Mouse (Mus musculus): ENCODE measurements around the gene Zcchc8.

Gene Zcchc8

DNA sequence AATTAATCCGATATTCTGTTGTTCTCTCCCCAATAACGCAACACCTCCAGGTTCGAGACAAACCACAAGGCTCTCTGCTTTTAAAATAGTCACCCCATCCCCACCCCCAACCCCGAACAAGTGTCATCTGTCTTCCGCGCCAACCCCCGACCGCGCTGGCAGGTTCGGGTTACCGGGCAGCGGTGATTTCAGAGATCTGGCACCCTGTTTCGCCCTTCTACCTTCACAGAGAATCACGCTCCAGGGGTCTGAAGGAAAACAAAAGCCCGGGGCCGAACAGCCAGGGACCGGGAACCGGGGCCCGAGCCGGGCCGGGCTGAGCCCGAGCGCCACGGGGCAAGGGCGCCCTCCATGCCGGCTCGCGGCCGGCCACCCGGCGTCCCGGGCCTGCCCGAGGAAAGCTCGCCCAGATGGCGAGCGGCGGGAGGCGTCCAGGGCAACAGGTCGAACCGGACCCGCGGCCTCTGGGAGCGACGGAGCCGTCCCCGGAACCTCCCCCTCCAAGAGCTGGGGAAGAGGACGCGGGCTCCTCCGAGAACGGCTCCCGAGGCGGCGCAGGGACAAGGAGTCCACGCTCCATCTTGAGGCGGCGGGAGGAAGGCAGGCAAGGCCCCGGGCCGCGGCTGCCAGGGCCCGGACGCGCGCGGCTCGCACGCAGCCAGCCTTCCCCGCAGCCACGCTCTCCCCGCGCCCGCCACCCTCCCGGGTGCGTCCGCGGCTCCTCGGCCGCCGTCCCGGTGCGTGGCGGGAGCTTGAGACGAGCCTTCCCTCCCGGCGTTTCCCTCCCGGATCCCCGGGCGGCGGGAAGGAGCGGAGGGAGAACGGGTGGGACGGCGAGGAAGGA, 37.3 kb downstream of the Zcchc8 start:
- DNase-seq (ENCODE audit: extremely low read depth, low read depth), result no peak

DNA sequence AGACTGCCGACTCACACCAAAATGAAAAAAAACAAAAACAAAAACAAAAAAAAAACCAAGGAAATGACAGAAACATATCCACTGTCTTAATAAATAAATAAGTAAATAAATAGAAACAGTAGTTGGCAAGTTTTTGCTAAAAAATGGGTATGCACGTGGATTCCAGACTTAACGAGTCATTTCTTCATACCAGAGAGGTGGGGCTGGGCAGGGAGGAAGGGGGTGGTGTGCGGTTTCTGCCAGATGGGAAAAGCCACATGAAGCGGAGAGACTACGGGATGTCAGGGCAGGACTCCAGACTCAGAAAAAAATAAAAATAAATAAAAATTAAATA, 37.9 kb downstream of the Zcchc8 start:
- no peak for DNase-seq (ENCODE audit: extremely low read depth, low read depth)

DNA sequence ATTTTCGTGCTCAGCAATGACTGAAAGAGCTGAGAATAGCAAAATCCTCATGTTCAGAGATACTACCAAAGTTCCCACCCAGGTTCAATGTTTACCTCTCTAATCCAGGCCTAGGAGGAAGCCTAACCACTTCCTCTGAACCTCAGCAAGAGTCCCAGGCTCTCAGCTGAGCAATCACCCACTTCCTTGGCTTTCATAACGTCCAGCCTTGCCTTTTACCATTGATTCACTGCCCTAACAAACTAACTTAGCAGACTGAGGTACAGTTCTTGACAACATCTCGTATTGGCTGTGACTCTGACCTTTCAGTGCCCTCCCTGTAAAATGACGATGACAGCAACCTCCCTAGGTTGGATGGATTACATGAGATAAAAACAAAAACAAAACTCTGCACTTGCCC, 38.5 kb downstream of the Zcchc8 start:
- no peak for DNase-seq (ENCODE audit: extremely low read depth, low read depth)

DNA sequence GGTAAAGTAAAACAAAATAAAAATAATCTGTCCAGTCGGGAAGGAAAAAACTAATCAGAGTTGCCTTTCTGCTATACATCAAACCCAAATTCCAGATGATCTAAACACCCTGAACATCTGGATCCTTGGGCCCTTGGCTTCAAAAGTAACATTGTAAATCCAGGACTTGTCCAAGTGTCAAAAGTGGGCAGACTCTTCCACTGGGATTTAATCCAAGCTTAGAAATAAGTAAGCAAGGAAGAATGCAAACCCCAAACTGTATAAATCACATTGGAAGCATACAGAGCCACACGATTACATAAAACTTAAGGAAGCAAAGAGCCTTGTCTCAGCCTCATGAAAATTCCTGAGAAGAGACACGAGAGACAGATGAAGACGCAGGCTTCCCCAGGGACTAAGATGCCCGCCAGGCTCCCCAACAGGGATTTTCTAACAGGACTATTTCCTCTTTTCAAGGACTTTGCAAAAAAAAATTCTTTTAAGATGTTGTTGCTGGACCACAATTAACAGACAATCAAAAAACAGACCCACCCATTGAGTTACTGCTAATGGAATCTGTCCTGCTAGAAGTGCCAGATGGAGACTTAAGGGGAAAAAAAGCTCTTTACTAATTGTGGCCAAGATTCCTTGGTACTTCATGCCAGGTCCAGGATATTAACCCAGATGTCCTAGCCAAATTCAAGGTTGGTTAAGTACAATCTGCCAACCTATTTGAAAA, 41.2 kb downstream of the Zcchc8 start:
- no peak for DNase-seq (ENCODE audit: extremely low read depth, low read depth)

DNA sequence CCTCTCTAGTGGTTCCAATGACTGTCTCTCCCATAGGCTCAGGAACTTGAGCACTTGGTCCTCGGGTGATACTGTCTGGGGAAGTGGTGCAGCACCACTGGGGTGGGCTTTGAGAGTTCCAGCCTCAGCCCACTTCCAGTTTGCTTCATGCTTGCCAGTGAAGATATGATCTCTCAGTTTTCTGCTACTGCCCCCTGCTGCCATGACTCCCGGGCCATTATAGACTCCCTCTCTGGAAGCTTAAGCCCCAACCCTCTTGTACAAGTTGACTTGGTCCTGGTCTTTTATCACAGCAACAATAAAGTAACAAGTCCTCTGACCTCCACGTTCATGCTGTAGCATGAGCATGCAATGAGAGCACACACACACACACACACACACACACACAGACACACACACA, 41.8 kb downstream of the Zcchc8 start:
- no peak for DNase-seq (ENCODE audit: extremely low read depth, low read depth)

DNA sequence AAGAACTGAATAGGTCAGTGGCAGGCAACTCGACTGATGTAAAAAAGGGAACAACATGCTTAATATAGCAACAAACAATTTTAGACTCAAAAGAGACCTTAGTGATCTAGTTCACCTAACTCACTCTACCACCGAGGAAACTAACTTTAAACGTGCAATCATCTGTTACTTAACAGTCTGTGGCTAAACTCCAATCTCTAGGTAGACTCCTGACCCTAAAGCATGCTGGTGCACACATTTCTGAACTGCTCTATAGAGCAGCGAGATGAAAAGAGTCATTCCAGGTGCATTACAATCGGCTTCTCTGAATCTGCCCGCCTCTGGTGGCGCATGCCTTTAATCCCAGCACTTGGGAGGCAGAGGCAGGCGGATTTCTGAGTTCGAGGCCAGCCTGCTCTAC, 45.2 kb downstream of the Zcchc8 start:
- no peak for DNase-seq (ENCODE audit: extremely low read depth, low read depth)

DNA sequence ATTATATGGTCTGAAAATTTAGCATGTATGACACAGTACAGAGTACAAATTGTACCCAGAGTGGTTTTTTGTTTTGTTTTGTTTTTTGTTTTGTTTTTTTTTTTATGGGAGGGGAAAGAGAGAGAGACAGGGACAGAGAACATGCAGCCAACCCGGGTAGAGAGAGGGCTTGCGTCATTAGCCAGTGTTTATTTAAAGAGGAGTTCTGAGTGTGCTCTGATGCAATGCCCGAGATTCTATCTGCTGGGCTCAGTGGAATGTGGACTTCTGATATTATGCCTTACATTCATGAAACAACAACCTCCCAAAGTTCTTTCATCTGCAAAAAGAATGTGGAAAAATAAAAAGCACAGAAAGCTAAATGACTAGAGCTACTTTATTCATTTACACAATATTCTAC, 45.7 kb downstream of the Zcchc8 start:
- DNase-seq (ENCODE audit: extremely low read depth, low read depth), result no peak

DNA sequence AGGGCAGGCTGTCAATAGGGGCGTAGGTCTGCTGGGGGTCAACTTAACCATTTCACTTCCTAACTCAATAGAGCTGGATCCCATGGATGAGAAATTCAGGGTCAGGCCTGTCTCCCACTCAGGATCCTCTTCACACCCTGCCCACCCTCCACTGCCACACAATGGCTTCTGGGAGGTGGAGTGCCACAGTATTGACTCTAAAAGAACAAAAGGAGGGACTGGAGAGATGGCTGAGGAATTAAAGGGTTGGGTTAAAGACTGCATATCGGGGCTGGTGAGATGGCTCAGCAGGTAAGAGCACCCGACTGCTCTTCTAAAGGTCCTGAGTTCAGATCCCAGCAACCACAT, 49.5 kb downstream of the Zcchc8 start:
- DNase-seq (ENCODE audit: extremely low read depth, low read depth), result no peak

DNA sequence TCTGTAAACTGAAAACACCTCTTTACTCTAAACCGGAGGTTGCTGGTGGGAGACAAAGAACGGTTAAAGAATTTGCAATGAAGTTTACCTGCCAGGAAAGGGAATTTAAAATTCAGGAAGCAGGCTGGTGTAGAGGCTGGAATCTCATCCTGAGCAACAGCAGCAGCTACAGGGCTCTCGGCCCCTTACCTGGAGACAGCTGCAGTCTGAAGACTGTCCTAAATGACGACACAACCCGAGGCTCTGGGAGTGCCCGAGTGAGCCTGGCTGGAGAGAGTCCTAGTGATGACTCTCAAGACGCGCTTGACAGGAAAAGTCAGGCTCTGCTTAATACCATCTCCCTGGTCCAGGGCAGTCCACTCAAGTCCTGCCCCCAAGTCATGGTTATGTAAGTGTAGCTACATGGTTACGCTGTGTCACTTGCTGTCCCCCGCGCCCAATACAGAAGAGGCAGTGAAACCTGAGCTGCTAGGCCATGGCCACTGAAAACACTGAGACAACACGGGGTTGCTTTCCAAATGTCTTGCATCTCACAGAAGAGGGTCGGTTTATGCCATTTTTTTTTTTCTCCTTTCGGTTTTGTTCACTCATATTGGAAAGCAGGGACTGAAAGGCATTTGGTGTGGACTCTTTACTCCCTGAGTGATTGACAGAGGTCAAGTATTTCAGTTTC, 50.0 kb downstream of the Zcchc8 start:
- DNase-seq (ENCODE audit: extremely low read depth, low read depth), result no peak

DNA sequence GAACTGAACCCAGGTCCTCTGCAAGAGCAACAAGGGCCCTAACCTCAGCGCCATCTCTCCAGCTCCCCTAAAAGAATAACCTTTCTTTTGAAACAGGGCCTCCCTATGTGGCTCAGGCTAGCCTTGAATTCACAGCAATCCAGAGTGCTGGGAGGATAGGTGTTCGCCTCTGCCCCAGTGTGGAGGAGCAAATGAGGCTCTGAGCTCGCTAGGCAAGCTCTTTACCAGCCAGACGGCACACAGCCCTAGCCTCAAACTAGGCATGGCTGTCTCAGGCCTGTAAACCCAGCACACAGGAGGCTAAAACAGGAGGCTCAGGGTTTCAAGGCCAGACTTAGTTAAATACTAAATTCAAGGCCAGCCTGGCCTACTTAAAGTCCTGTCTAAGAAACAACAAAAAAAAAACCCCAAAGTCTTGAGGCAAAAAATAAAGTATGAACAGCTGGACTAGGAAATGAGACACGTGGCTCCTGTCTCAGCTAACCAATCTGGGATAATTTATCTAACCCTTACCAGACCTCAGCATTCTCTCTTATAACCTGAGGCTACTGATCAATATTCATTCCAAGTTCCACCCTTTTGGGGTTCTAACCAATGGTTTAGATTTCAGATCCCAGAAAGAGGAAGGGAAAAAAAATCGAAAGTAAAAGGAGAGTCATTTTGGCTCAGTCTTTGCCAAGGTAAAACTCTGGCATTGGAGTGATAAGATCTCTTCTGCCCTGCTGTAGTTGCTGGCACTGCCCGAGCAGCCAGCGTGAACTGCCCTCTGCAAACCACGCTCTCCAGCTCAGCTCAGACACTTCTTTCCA, 50.7 kb downstream of the Zcchc8 start:
- no peak for DNase-seq (ENCODE audit: extremely low read depth, low read depth)

DNA sequence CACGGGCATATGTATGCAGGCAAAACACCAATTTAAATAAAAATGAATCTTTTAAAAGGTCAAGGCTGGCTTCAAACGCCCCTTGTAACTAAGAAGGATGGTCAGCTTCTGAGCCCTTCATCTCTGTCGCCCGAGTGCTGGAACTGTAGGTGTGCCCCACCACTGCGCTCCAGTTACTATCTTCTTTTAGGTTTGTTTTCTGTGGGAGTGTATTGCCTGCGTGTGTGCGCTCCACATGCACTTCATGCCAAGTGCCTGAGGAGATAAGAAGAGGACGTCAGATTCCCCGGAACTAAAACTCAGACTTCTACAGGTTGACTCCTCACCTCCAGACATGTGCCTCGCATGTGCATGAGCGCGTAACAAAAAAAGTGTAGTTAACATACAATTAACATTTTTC, 53.0 kb downstream of the Zcchc8 start:
- no peak for DNase-seq (ENCODE audit: extremely low read depth, low read depth)

DNA sequence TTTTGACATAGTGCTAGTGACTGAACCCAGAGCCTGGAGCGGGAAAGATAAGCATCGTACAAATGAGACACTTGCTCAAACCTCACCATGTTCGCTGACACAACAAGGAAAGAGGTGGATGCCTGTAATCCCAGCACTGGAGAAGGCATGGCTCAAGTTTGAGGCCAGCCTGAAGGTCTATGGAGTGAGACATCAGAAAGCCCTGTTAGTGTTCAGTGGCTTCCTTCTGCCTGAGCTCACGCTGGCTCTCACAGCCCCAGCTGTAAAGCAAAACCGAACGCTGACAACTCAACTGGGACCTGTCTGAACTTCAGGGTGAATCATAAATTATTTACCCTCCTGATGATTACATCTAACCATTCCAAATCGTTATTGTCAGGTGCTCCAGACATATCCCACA, 54.9 kb downstream of the Zcchc8 start:
- no peak for DNase-seq (ENCODE audit: extremely low read depth, low read depth)

DNA sequence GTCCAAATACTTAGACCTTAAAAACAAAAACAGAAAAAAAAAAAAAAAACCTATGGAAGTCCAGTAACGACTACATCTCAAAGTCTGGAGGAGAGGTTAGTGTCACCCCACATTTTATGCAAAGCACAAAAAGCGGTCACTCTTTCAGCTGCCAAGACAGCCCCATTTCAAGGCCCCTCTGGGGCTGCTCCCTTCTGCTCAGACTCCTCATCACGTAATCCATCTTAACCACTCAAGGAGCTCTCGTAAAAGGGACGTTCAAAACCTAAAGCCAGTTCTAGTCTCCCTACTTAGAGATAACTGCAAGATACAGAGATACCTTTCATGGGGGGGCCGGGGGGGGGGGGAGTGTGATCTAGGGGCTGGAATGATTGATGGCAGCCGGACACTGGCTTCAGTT, 56.6 kb downstream of the Zcchc8 start:
- DNase-seq (ENCODE audit: extremely low read depth, low read depth), result no peak

DNA sequence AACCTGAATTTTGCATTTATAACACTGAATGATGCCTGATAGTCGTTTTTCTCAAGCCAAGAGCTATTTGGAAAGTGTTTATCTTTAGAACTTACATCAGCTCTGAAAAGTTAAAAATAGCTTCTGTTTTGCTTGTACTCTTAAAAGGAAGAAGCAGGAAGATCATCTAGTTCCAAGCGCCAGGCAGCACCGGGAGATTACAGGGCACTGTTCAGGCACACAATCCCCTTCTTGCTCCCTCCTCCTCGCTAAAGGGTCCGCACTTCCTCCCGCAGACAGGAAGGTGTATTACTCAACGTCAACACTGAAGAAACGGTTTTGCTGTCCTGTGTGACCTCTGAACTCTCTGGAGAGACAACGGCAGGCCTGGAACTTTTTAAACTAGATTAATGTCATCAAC, 58.8 kb downstream of the Zcchc8 start:
- no peak for DNase-seq (ENCODE audit: extremely low read depth, low read depth)

DNA sequence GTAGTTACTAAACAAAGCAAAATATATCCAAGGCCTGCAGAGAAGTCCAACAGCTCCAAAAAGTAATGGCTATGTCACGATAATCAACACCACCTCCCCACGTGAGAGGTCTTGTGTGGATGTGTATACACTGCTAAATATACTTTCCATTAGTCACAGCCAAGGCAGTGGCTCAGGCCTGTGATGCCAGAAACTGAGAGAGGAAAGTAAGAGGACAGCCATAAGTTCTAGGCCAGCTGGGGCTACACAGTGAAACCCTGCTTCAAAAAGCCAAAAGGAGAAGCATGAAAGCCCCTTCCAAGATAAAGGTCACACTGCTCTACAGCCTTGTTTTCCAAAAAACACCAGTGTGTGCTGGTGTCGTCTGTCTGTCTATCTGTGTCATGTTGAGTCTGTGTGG, 59.3 kb downstream of the Zcchc8 start:
- no peak for DNase-seq (ENCODE audit: extremely low read depth, low read depth)

DNA sequence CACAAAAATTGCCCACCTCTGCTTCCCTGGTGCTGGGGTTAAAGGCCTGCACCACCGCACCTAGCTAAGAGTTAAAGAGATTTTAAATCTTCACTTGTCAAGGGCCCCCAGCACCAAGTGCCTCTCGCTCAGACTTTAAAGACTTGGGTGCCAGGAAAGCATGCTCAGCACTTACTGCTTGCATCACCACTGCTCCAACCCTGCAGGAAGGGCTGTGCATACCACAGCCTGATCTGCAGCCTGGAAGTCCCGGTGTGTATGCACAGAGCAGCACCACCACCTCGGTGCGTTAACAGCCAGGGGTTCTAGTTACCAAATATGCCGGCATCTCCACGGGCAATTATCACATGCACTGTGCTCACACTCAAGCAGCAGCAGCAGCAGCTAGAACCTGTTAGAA, 63.2 kb downstream of the Zcchc8 start:
- DNase-seq (ENCODE audit: extremely low read depth, low read depth), result no peak

DNA sequence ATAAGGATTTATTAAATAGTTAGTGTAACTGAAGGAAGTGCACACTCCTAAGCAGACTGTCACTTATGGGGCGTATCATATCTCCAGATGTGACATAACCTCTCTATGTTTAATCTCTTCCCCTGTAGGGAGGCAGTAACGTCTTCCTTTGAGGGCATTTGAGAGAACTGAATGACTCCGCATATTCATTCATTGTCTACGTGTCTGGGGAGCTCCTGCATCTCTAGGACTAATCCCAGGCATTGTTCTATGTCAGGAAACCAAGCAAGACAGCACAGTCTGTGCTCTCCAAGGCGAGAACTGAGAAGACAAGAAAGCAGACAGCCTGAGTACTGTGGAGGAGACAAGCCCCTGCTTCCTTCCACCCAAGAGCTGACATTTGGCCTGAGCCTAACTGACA, 66.0 kb downstream of the Zcchc8 start:
- DNase-seq (ENCODE audit: extremely low read depth, low read depth), result no peak

DNA sequence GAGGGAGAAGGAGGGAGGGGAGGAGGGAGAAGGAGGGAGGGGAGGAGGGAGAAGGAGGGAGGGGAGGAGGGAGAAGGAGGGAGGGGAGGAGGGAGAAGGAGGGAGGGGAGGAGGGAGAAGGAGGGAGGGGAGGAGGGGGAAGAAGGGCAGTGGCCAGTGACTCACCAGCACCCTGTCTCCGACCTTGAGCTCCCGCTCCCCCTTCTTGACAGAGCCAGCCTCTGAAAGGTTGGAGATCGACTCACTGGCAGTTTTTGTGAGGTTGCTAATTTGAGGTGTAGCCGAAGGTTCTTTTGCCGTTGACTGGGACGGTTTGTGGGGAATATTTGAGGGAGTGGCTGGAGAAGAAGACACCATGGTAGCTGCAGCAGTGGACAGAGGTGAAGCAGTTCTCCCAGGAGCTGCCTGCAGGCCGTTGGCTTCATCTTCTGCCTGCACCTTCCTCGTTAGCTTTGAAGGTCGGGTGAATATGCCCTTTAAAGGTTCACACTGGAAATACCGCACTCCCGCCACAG, 67.6 kb downstream of the Zcchc8 start:
- DNase-seq (ENCODE audit: extremely low read depth, low read depth), result no peak

DNA sequence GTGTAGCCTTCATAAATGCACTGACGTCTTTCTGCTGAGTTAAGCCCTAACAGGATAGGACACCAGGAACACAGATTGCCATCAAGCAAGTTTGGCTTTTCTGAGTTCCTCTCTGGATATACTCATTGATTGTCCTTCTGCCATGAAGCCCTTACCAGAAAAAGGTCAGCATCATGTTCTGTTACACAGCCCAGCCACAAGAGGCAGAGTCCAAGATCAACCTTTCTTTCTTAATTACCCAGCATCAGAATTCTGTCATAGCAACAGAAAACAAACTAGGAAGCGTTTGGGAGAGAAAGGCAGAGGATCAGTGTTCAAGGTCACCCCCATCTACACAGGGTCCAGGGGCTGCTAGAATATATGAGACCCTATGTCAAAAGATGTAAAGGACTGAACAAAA, 70.1 kb downstream of the Zcchc8 start:
- no peak for DNase-seq (ENCODE audit: extremely low read depth, low read depth)
